Mouse (Mus musculus) erythroblast, embryonic 14.5 days (primary cell): ENCODE results near the gene Mrpl42. TPM values are rescaled to one million over a fixed set of nuclear protein-coding genes. Genes with fewer than 3 reads are reported as not detected.

ENCODE experiments used
- H3K27me3 ChIP-seq: 2 replicates; pipeline ENCODE4 v1.6.1; 2012; ENCODE audit warnings: inconsistent platforms; ENCODE audit not compliant: control insufficient read depth
- H3K36me3 ChIP-seq: 2 replicates; pipeline ENCODE4 v1.6.1; 2012; ENCODE audit warnings: mild to moderate bottlenecking, inconsistent platforms; ENCODE audit not compliant: control insufficient read depth
- H3K4me1 ChIP-seq: 2 replicates; pipeline ENCODE4 v1.6.1; 2012; ENCODE audit warnings: inconsistent platforms; ENCODE audit not compliant: control insufficient read depth
- H3K4me3 ChIP-seq: replicated peaks from 2 replicates; pipeline ENCODE3; 2012; ENCODE audit warnings: moderate library complexity, mild to moderate bottlenecking, inconsistent platforms
- H3K9me3 ChIP-seq: 2 replicates; pipeline ENCODE4 v1.6.1; 2012; ENCODE audit warnings: low read length, inconsistent platforms, mixed read lengths; ENCODE audit not compliant: control insufficient read depth
- GATA1 ChIP-seq: IDR thresholded peaks from 2 replicates; pipeline ENCODE4 v1.6.1; 2012; ENCODE audit warnings: low read length, inconsistent platforms, mixed read lengths
- TAL1 ChIP-seq: IDR thresholded peaks from 3 replicates; pipeline ENCODE4 v1.6.1; 2012; ENCODE audit warnings: low read length, inconsistent platforms, mixed read lengths
- polyA plus RNA-seq: library from polyadenylated mRNA; stranded (reverse); fragments of >175 nt; gene quantifications from 2 replicates; pipeline ENCODE4 v1.2.3, GENCODE M21; 2012

Mrpl42 gene
- polyA plus RNA-seq, 1 experiment: 0.95 TPM

- Histone ChIP-seq H3K9me3 (no peaks in the 10 kb centered on the region), H3K4me3 (no peak overlapping the region), H3K36me3 (no peaks in the 10 kb centered on the region), H3K4me1 (peaks cover 26% of the 10 kb centered on the region), H3K27me3 (no peaks in the 10 kb centered on the region; the same call in 1 of the 2 replicates)
- TF ChIP-seq GATA1: no peak
- TF ChIP-seq TAL1: no peak
These were observed 2.6 kb upstream of the Mrpl42 start for GRCm38 (mm10) chr10:95504341-95504740.

DNA sequence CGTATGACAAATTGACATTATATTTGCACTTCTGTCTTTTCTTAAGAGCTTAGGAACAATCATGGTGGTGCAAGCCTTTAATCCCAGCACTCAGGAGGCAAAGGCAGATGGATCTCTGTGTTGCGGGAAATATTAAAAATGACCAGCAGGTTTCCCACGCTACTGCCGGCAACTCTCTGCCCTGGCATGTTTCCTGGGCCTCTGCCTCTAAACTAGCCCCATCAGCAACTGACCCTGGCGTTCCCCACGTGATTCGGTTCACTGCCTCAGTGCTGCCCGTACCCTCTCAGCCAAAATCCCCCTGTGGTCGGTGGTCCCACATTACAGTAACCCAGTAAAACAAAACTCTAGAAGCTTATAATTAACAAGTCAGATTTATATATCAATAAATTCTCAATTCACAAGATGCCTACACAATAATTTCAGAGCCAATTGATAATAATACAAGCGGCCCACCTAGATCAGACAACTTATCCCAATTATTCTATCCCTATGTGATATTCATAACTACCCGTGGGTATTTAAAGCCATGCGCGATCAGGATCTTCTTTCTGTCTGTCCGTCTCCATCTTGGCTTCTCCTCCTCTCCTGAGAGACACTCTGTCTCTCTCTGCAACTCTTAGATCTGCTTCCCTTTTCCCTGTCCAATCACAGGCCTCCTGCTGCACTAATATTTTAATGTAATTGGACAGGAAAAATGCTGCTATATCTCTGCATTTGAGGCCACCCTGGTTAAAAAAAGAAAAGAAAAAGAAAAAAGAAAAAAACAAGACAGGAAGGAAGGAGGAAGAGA, 1.9 kb upstream of the Mrpl42 start:
- H3K27me3 ChIP-seq: no peaks in the 10 kb centered on the region; the same call in 1 of the 2 replicates
- peaks cover 4% of the 10 kb centered on the region for H3K36me3 ChIP-seq
- H3K9me3 ChIP-seq: no peaks in the 10 kb centered on the region
- H3K4me3 ChIP-seq: no peak overlapping the region
- peaks cover 26% of the 10 kb centered on the region for H3K4me1 ChIP-seq
- TF ChIP-seq GATA1 (no peak), TAL1 (no peak)

- Histone ChIP-seq H3K4me1 (peaks cover 26% of the 10 kb centered on the region), H3K36me3 (peaks cover 21% of the 10 kb centered on the region), H3K9me3 (no peaks in the 10 kb centered on the region), H3K27me3 (no peaks in the 10 kb centered on the region), H3K4me3 (peak overlapping the region; percentile 82)
- no peak for TF ChIP-seq TAL1
- TF ChIP-seq GATA1: no peak
These were observed 707 bp downstream of the Mrpl42 start for GRCm38 (mm10) chr10:95501033-95501432.

DNA sequence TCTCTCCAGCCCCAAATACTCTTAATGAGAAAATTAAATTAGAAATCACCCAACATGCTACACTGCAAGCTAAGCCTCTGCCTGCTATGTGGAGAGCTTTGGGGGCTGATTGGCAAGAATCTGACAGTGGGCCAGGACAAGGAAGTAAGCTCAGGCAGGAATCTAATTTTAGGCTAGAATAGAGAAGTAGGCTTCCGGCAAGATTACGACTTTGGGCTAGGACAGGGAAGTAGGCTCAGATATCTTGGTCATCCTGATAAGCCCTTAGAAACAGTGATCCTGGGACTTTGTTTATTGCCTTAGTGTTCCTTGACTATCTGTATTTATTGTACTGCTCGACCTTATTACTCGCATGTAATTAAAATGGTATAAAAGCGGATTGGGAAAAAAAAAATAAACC, 7.5 kb downstream of the Mrpl42 start:
- no peak overlapping the region for H3K4me3 ChIP-seq
- peaks cover 13% of the 10 kb centered on the region for H3K9me3 ChIP-seq
- no peaks in the 10 kb centered on the region; the same call in 1 of the 2 replicates for H3K4me1 ChIP-seq
- H3K36me3 ChIP-seq: peaks cover 80% of the 10 kb centered on the region
- no peaks in the 10 kb centered on the region for H3K27me3 ChIP-seq
- no peak for TF ChIP-seq GATA1
- no peak for TF ChIP-seq TAL1

DNA sequence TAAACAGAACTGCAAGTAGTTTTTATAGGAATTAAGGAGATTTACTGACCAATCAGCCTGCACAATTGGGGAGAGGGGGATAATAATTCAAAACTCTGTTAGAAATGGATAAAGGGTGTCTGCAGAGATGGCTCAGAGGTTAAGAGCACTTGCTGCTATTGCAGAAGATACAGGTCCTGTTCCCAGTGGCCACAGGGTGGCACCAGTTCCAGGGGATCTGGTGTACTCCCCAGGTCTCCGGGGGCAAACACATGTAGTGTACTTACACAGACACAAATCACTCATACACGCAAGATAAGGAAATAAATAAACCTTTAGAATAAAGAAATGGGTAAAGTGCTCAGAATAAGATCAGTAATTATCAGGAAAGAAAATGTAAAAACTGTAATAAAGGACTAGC, 12.1 kb downstream of the Mrpl42 start:
- Histone ChIP-seq H3K4me1 (no peaks in the 10 kb centered on the region), H3K9me3 (peaks cover 10% of the 10 kb centered on the region), H3K36me3 (peaks cover 85% of the 10 kb centered on the region), H3K4me3 (no peak overlapping the region), H3K27me3 (no peaks in the 10 kb centered on the region)
- TF ChIP-seq TAL1 (no peak), GATA1 (no peak)

DNA sequence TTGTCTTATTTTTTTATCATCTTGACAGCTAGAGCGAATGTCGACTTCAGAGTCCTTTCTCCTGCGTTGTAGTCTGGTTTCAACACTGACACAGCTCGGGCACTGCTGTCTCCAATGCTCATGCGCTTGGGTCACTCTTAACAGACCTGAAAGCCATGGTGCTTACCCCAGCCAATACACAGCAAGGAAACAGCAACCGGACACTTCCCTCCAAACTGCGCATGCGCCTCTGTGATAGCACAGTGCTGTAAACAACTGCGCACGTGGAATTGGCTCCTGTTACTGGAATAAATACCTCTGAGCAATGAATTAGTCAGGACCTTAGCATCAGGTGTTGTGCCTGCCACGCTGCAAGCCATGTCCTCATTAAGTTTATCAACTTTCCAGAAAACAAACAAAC, 24.2 kb downstream of the Mrpl42 start:
- TF ChIP-seq TAL1 (no peak), GATA1 (no peak)
- Histone ChIP-seq H3K36me3 (peaks cover 11% of the 10 kb centered on the region), H3K9me3 (no peaks in the 10 kb centered on the region), H3K27me3 (no peaks in the 10 kb centered on the region), H3K4me1 (no peaks in the 10 kb centered on the region), H3K4me3 (no peak overlapping the region)

DNA sequence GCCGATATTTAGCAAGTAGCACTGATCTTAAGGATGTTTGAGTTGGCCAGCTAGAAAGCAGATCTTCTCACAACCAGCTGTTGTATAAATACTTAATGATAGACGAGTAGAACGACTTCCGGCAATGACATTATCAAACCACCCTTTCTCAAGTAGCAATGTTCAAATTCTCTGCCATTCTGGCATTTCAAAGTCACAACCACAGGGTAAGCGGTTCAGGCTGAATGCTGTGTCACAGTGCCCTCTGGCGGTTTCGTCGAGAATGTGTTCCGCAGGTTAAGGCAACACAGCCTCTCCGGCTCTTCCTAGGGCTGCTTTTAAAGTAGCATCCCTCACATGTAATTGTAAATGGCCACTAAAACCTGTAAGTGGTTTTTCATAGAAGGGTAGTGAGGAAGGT, 25.8 kb downstream of the Mrpl42 start:
- Histone ChIP-seq H3K9me3 (no peaks in the 10 kb centered on the region), H3K4me3 (no peak overlapping the region), H3K4me1 (no peaks in the 10 kb centered on the region), H3K27me3 (no peaks in the 10 kb centered on the region), H3K36me3 (peaks cover 6% of the 10 kb centered on the region)
- no peak for TF ChIP-seq GATA1
- TF ChIP-seq TAL1: no peak

DNA sequence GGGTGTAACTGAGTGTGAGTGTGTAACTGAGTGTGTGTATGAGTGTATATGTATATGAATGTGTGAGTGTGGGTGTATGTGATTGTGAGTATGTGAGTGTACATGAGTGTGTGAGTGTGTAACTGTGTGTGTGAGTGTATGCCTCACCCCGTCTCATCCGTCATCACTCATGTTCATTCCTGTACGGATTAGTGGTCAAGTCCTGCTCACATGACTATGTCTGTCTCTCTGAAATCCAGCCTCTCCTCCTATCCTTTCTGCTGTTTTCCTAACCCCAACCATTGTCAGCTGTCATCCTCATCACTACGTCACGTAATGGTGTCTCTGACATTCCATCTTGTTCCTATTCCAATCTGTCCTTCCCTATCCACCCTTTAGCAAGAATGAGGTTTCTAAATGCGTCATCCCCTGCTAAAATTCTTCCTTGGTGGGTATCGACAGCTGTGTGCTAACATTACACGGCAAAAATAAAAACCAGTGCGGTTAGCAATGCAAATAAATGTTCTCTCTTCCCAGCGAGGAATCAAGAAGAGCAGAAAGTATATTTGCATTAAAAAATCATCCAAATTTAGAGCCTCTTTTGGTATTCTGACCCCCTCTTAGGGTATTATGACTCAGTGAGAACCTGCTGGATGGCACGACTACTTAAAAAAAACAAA, 29.7 kb downstream of the Mrpl42 start:
- no peaks in the 10 kb centered on the region for H3K9me3 ChIP-seq
- H3K4me3 ChIP-seq: no peak overlapping the region
- no peak for TF ChIP-seq GATA1
- no peak for TF ChIP-seq TAL1
- no peaks in the 10 kb centered on the region for H3K4me1 ChIP-seq
- no peaks in the 10 kb centered on the region for H3K27me3 ChIP-seq
- no peaks in the 10 kb centered on the region for H3K36me3 ChIP-seq

GRCm38 (mm10) chr10:95471186-95471585, 30.6 kb downstream of the Mrpl42 start:
- Histone ChIP-seq H3K4me3 (no peak overlapping the region), H3K4me1 (no peaks in the 10 kb centered on the region), H3K9me3 (no peaks in the 10 kb centered on the region), H3K27me3 (no peaks in the 10 kb centered on the region), H3K36me3 (no peaks in the 10 kb centered on the region)
- TF ChIP-seq GATA1 (no peak), TAL1 (no peak)
